In genomic region chr7:128270431-128270850, GRCm38 (mm10) we compare ENCODE assay signal across 11 mouse cellular contexts. TPM values are rescaled to one million over a fixed set of nuclear protein-coding genes. Genes with fewer than 3 reads are reported as not detected.
DNase-seq lines count a peak whose midpoint lies in the region; ATAC-seq lines count a peak whose summit lies in the region.
"Had no signal": no experiment of that assay in that cellular context is flagged by ENCODE, and none has a peak within 500 bp of the region (broad histone marks: within the 10 kb centered on the region; RNA-seq: fewer than 3 reads in every experiment).

No protein-coding gene starts in this region.

- H3K4me1 ChIP-seq in lung, embryonic 16.5 days (replicated peaks; ENCODE audit: control insufficient read depth, insufficient read depth, low read length) = no peaks in the 10 kb centered on the region
- H3K4me1 ChIP-seq: hindbrain, embryonic 15.5 days had no signal

- DNase-seq in cerebellum, postnatal 4 days (ENCODE audit: low spot score in 2 of 2) = no peak
- no peak for DNase-seq in lung, adult 18-20 months
- no peak for DNase-seq in B cell, adult 2 months
- DNase-seq in kidney, postnatal 25 days = no peak
- DNase-seq: right cerebral cortex, adult 18-20 months had no signal

- no peak overlapping the region for H3K9ac ChIP-seq in lung, embryonic 16.5 days (ENCODE audit: low read length)
- H3K9ac ChIP-seq: hindbrain, embryonic 15.5 days had no signal

- H3K36me3 ChIP-seq in lung, embryonic 16.5 days (ENCODE audit: control insufficient read depth, insufficient read depth, low read length) = peaks cover 41% of the 10 kb centered on the region

- no peak overlapping the region for H3K4me3 ChIP-seq in lung, embryonic 16.5 days (ENCODE audit: low read length)
- H3K4me3 ChIP-seq: hindbrain, embryonic 15.5 days had no signal

- 42% methylated on average over 13 of the region's 13 CpGs for WGBS in lung, embryonic 16.5 days

- H3K27ac ChIP-seq in lung, embryonic 16.5 days (ENCODE audit: low read length) = no peak overlapping the region
- H3K27ac ChIP-seq: hindbrain, embryonic 15.5 days had no signal

- ATAC-seq in cerebellum, adult (ENCODE audit: insufficient number of reproducible peaks, low FRiP score, low TSS enrichment) = peak; percentile 52; the same call in 1 of the 2 replicates
- peak; percentile 56; the same call in 1 of the 2 replicates for ATAC-seq in lung, embryonic 16.5 days (ENCODE audit: low read depth)
- ATAC-seq in erythroblast, adult 5-6 weeks (replicated peaks; ENCODE audit: low FRiP score, poor library complexity, severe bottlenecking) = peak; percentile 91
- ATAC-seq in megakaryocyte-erythroid progenitor cell, adult 5-6 weeks (replicated peaks; ENCODE audit: low FRiP score, low TSS enrichment, poor library complexity, severe bottlenecking) = peak; percentile 93

- no peak overlapping the region for H3K4me2 ChIP-seq in lung, embryonic 16.5 days (ENCODE audit: low read depth, low read length)
- H3K4me2 ChIP-seq: hindbrain, embryonic 15.5 days had no signal

- no peaks in the 10 kb centered on the region for H3K9me3 ChIP-seq in lung, embryonic 16.5 days (ENCODE audit: control insufficient read depth, low read length)
- H3K9me3 ChIP-seq: hindbrain, embryonic 15.5 days had no signal

- no peaks in the 10 kb centered on the region for H3K27me3 ChIP-seq in lung, embryonic 16.5 days (ENCODE audit: control insufficient read depth, insufficient read depth, low read depth, low read length)
- H3K27me3 ChIP-seq: hindbrain, embryonic 15.5 days had no signal

RNA-seq across cellular contexts. Expression of gene Slc5a2, which starts 5.0 kb away (rescaled TPM):
- 0.39 TPM in 1 of 2 replicates, not detected in the other for polyA plus RNA-seq in lung, embryonic 16.5 days (2015; fragmentation: Nextera tagmentation; extraction: Ambion mirVana)
- total RNA-seq in erythroblast, adult 5-6 weeks (2015; ENCODE audit: low replicate concordance) = not detected in 2 replicates
- total RNA-seq in erythroblast, adult 5-6 weeks (2017; ENCODE audit: low replicate concordance) = 0.85 TPM in 1 of 2 replicates, not detected in the other
- total RNA-seq in megakaryocyte-erythroid progenitor cell, adult 5-6 weeks (2014; fragmentation: Nextera tagmentation) = 0.81 and 1.1 TPM in 2 replicates
- 0.65 and 1.5 TPM in 2 replicates for total RNA-seq in megakaryocyte-erythroid progenitor cell, adult 5-6 weeks (2017)
- total RNA-seq: left cerebral cortex, postnatal 14 days had no signal
- polyA plus RNA-seq: hindbrain, embryonic 15.5 days had no signal

RNA-seq across cellular contexts. Expression of gene Tgfb1i1, which starts 23.8 kb away (rescaled TPM):
- 190 and 203 TPM in 2 replicates for polyA plus RNA-seq in lung, embryonic 16.5 days (2015; fragmentation: Nextera tagmentation; extraction: Ambion mirVana)
- total RNA-seq in erythroblast, adult 5-6 weeks (2015; ENCODE audit: low replicate concordance) = 0.96 and 2.9 TPM in 2 replicates
- 0.84 TPM in 1 of 2 replicates, not detected in the other for total RNA-seq in erythroblast, adult 5-6 weeks (2017; ENCODE audit: low replicate concordance)
- 2.2 TPM in 1 of 2 replicates, not detected in the other for total RNA-seq in megakaryocyte-erythroid progenitor cell, adult 5-6 weeks (2014; fragmentation: Nextera tagmentation)
- total RNA-seq in megakaryocyte-erythroid progenitor cell, adult 5-6 weeks (2017) = 0.27 and 1.3 TPM in 2 replicates

RNA-seq across cellular contexts. Expression of gene BC017158, which starts 27.5 kb away (rescaled TPM):
- polyA plus RNA-seq in lung, embryonic 16.5 days (2015; fragmentation: Nextera tagmentation; extraction: Ambion mirVana) = 32.0 and 36.3 TPM in 2 replicates
- 29.2 and 52.5 TPM in 2 replicates for total RNA-seq in erythroblast, adult 5-6 weeks (2015; ENCODE audit: low replicate concordance)
- total RNA-seq in erythroblast, adult 5-6 weeks (2017; ENCODE audit: low replicate concordance) = 41.7 and 56.7 TPM in 2 replicates
- total RNA-seq in megakaryocyte-erythroid progenitor cell, adult 5-6 weeks (2014; fragmentation: Nextera tagmentation) = 82.5 and 95.0 TPM in 2 replicates
- 30.8 and 50.8 TPM in 2 replicates for total RNA-seq in megakaryocyte-erythroid progenitor cell, adult 5-6 weeks (2017)

RNA-seq across cellular contexts. Expression of gene 9130023H24Rik, which starts 32.6 kb away (rescaled TPM):
- polyA plus RNA-seq in lung, embryonic 16.5 days (2015; fragmentation: Nextera tagmentation; extraction: Ambion mirVana) = 9.4 TPM in 2 replicates
- 1.7 and 3.3 TPM in 2 replicates for total RNA-seq in erythroblast, adult 5-6 weeks (2015; ENCODE audit: low replicate concordance)
- 1.8 and 2.7 TPM in 2 replicates for total RNA-seq in erythroblast, adult 5-6 weeks (2017; ENCODE audit: low replicate concordance)
- total RNA-seq in megakaryocyte-erythroid progenitor cell, adult 5-6 weeks (2014; fragmentation: Nextera tagmentation) = 2.1 and 3.8 TPM in 2 replicates
- 2.2 and 4.8 TPM in 2 replicates for total RNA-seq in megakaryocyte-erythroid progenitor cell, adult 5-6 weeks (2017)

RNA-seq across cellular contexts. Expression of gene Armc5, which starts 33.3 kb away (rescaled TPM):
- 20.0 TPM in 2 replicates for polyA plus RNA-seq in lung, embryonic 16.5 days (2015; fragmentation: Nextera tagmentation; extraction: Ambion mirVana)
- total RNA-seq in erythroblast, adult 5-6 weeks (2015; ENCODE audit: low replicate concordance) = 1.3 and 2.3 TPM in 2 replicates
- total RNA-seq in erythroblast, adult 5-6 weeks (2017; ENCODE audit: low replicate concordance) = 2.2 and 4.0 TPM in 2 replicates
- total RNA-seq in megakaryocyte-erythroid progenitor cell, adult 5-6 weeks (2014; fragmentation: Nextera tagmentation) = 15.3 and 18.1 TPM in 2 replicates
- total RNA-seq in megakaryocyte-erythroid progenitor cell, adult 5-6 weeks (2017) = 9.2 and 9.8 TPM in 2 replicates
